Mouse (Mus musculus) kidney, adult 2 months (tissue): ENCODE data around the gene Slc13a3.

ENCODE experiments used
- CTCF ChIP-seq: fragments of 200-500 bp; conservative IDR thresholded peaks from 2 replicates; pipeline ENCODE4 v1.5.1; 2011; ENCODE audit warnings: low read depth, mild to moderate bottlenecking, control low read depth, low read length, moderate library complexity, mixed read lengths; ENCODE audit not compliant: insufficient read depth, insufficient read length
- POLR2A ChIP-seq: fragments of 200-500 bp; IDR thresholded peaks from one replicate; pipeline ENCODE4 v1.6.1; 2011; ENCODE audit warnings: low read depth, low read length, control low read depth

GRCm38 (mm10) chr2:165363282-165363681, 109.7 kb downstream of the Slc13a3 start:
- TF ChIP-seq POLR2A (no peak), CTCF (no peak)
